Mouse (Mus musculus) lung, postnatal 0 days (tissue): Measurements from ENCODE around the gene Dbndd1. TPM values are rescaled to one million over a fixed set of nuclear protein-coding genes. Genes with fewer than 3 reads are reported as not detected.
A peak's percentile ranks its signal among the peaks of the same experiment; 100 is the strongest.

ENCODE experiments used
- ATAC-seq: fragments of 200-750 bp; cut with Nextera tagmentation; 2 replicates; pipeline ENCODE4 v1.8.0; 2017; ENCODE audit warnings: moderate library complexity
- DNase-seq: peaks from one replicate; pipeline ENCODE4 v3.0.0-alpha.2; 2016; ENCODE audit warnings: low spot score
- H3K27ac ChIP-seq: fragments of 300-500 bp; sonication (generic); 2 replicates; pipeline ENCODE4 v1.5.1; 2014; ENCODE audit warnings: antibody characterized with exemption, mild to moderate bottlenecking, low read length, mixed read lengths
- H3K27me3 ChIP-seq: fragments of 300-500 bp; sonication (generic); replicated peaks from 2 replicates; pipeline ENCODE4 v1.6.1; 2014; ENCODE audit warnings: low read length, mixed read lengths; ENCODE audit not compliant: insufficient read depth
- H3K36me3 ChIP-seq: fragments of 300-500 bp; sonication (generic); 2 replicates; pipeline ENCODE4 v1.6.1; 2014; ENCODE audit warnings: low read length, mixed read lengths; ENCODE audit not compliant: insufficient read depth
- H3K4me1 ChIP-seq: fragments of 300-500 bp; sonication (generic); 2 replicates; pipeline ENCODE4 v1.6.1; 2014; ENCODE audit warnings: antibody characterized with exemption, low read depth, low read length, mixed read lengths; ENCODE audit not compliant: insufficient read depth
- H3K4me2 ChIP-seq: fragments of 300-500 bp; sonication (generic); replicated peaks from 2 replicates; pipeline ENCODE4 v1.6.1; 2014; ENCODE audit warnings: low read depth, mild to moderate bottlenecking, low read length, moderate library complexity, mixed read lengths
- H3K4me3 ChIP-seq: fragments of 300-500 bp; sonication (generic); 2 replicates; pipeline ENCODE4 v1.5.1; 2014; ENCODE audit warnings: low read depth, low read length
- H3K9ac ChIP-seq: fragments of 300-500 bp; sonication (generic); replicated peaks from 2 replicates; pipeline ENCODE4 v1.6.1; 2014; ENCODE audit warnings: low read depth, mild to moderate bottlenecking
- H3K9me3 ChIP-seq: fragments of 300-500 bp; sonication (generic); 2 replicates; pipeline ENCODE4 v1.6.1; 2016; ENCODE audit warnings: low read length, mixed read lengths
- CTCF ChIP-seq: IDR thresholded peaks from 2 replicates; pipeline ENCODE4 v1.5.1; 2016; ENCODE audit warnings: antibody characterized with exemption, mild to moderate bottlenecking
- EP300 ChIP-seq: IDR thresholded peaks from 2 replicates; pipeline ENCODE4 v1.6.1; 2016; ENCODE audit warnings: antibody characterized with exemption, mild to moderate bottlenecking, control low read depth
- WGBS: fragments of 180-500 bp; shearing (Covaris S2); extraction: QIAGEN DNeasy Blood & Tissue Kit; methylation state at CpG from one replicate; pipeline ENCODE4 v1.1.7; 2014; 5-methylcytosine and 5-hydroxymethylcytosine counted together
- polyA plus RNA-seq: library from polyadenylated mRNA; unstranded; fragments of >200 nt; fragmentation: Nextera tagmentation; extraction: Ambion mirVana; gene quantifications from 2 replicates; pipeline ENCODE4 v1.2.1, GENCODE M21; 2015

Gene Dbndd1
- polyA plus RNA-seq, 1 experiment from 2014 or later = 1.8 TPM

- H3K4me3 ChIP-seq = no peak overlapping the region
- H3K36me3 ChIP-seq = peaks cover 12% of the 10 kb centered on the region; the same call in 1 of the 2 replicates
- no peak overlapping the region for H3K9ac ChIP-seq
- H3K27me3 ChIP-seq = no peaks in the 10 kb centered on the region
- H3K9me3 ChIP-seq = no peaks in the 10 kb centered on the region
- ATAC-seq = no peak
- WGBS = 90% methylated on average over 11 of the region's 11 CpGs
- no peak for TF ChIP-seq CTCF
- TF ChIP-seq EP300 = no peak
- H3K4me1 ChIP-seq = no peaks in the 10 kb centered on the region
- no peak overlapping the region for H3K27ac ChIP-seq
- H3K4me2 ChIP-seq = no peak overlapping the region
- DNase-seq = no peak
These were observed 16.3 kb downstream of the Dbndd1 start for GRCm38 (mm10) chr8:123498963-123499362.

- H3K27ac ChIP-seq = no peak overlapping the region
- ATAC-seq (no peak), DNase-seq (no peak)
- peaks cover 21% of the 10 kb centered on the region for H3K36me3 ChIP-seq
- H3K4me1 ChIP-seq = no peaks in the 10 kb centered on the region
- 82% methylated on average over 4 of the region's 4 CpGs for WGBS
- H3K4me3 ChIP-seq = no peak overlapping the region
- TF ChIP-seq CTCF = peak; percentile 37; the same call in 1 of the 2 replicates
- TF ChIP-seq EP300 = no peak
- H3K9me3 ChIP-seq = no peaks in the 10 kb centered on the region
- H3K4me2 ChIP-seq = no peak overlapping the region
- H3K27me3 ChIP-seq = no peaks in the 10 kb centered on the region
- H3K9ac ChIP-seq = no peak overlapping the region
These were observed 17.6 kb downstream of the Dbndd1 start for GRCm38 (mm10) chr8:123497699-123498098.

GRCm38 (mm10) chr8:123492898-123493297, 22.4 kb downstream of the Dbndd1 start:
- WGBS = 96% methylated on average over 9 of the region's 9 CpGs
- no peak overlapping the region for H3K9ac ChIP-seq
- no peak overlapping the region for H3K4me2 ChIP-seq
- H3K36me3 ChIP-seq = peaks cover 28% of the 10 kb centered on the region
- TF ChIP-seq CTCF = no peak
- no peak for TF ChIP-seq EP300
- no peaks in the 10 kb centered on the region for H3K9me3 ChIP-seq
- no peaks in the 10 kb centered on the region for H3K4me1 ChIP-seq
- ATAC-seq = no peak
- no peaks in the 10 kb centered on the region for H3K27me3 ChIP-seq
- H3K27ac ChIP-seq = no peak overlapping the region
- no peak for DNase-seq
- H3K4me3 ChIP-seq = no peak overlapping the region

GRCm38 (mm10) chr8:123491280-123492075, 23.8 kb downstream of the Dbndd1 start:
- peak overlapping the region; percentile 66 for H3K27ac ChIP-seq

GRCm38 (mm10) chr8:123482627-123483026, 32.6 kb downstream of the Dbndd1 start:
- Histone ChIP-seq H3K4me2 (no peak overlapping the region), H3K4me1 (peaks cover 3% of the 10 kb centered on the region; the same call in 1 of the 2 replicates), H3K36me3 (peaks cover 36% of the 10 kb centered on the region), H3K4me3 (no peak overlapping the region), H3K9me3 (no peaks in the 10 kb centered on the region), H3K27me3 (no peaks in the 10 kb centered on the region), H3K9ac (no peak overlapping the region), H3K27ac (no peak overlapping the region)
- no peak for ATAC-seq
- peak; percentile 21 for DNase-seq
- 90% methylated on average over 7 of the region's 7 CpGs for WGBS
- peak; percentile 61 for TF ChIP-seq CTCF
- no peak for TF ChIP-seq EP300

More at GRCm38 (mm10) chr8:123491280-123492075, 23.8 kb downstream of the Dbndd1 start:
- H3K4me2 ChIP-seq = no peak overlapping the region
- ATAC-seq (peak; percentile 93), DNase-seq (peak; percentile 84)
- WGBS = 72% methylated on average over 15 of the region's 15 CpGs
- no peaks in the 10 kb centered on the region for H3K4me1 ChIP-seq
- TF ChIP-seq CTCF (no peak), EP300 (0 out of 2 replicates have a peak, but pooled peaks have one; percentile 14)
- no peaks in the 10 kb centered on the region for H3K9me3 ChIP-seq
- H3K27me3 ChIP-seq = no peaks in the 10 kb centered on the region
- H3K9ac ChIP-seq = no peak overlapping the region
- peaks cover 37% of the 10 kb centered on the region for H3K36me3 ChIP-seq
- no peak overlapping the region for H3K4me3 ChIP-seq

- peak overlapping the region; percentile 73 for H3K4me2 ChIP-seq
- peak; percentile 14; the same call in 1 of the 2 replicates for ATAC-seq
- WGBS = 30% methylated on average over 16 of the region's 16 CpGs
These were observed 36.6 kb downstream of the Dbndd1 start for GRCm38 (mm10) chr8:123478456-123479218.

More at GRCm38 (mm10) chr8:123478456-123479218, 36.6 kb downstream of the Dbndd1 start:
- H3K4me1 ChIP-seq = peaks cover 11% of the 10 kb centered on the region; the same call in 1 of the 2 replicates
- peak overlapping the region; percentile 83 for H3K27ac ChIP-seq
- H3K9ac ChIP-seq = peak overlapping the region; percentile 51
- peak; percentile 46 for DNase-seq
- peaks cover 7% of the 10 kb centered on the region; the same call in 1 of the 2 replicates for H3K36me3 ChIP-seq
- H3K9me3 ChIP-seq = no peaks in the 10 kb centered on the region
- H3K4me3 ChIP-seq = peak overlapping the region; percentile 93
- no peak for TF ChIP-seq EP300
- no peak for TF ChIP-seq CTCF
- no peaks in the 10 kb centered on the region for H3K27me3 ChIP-seq
